Mouse (Mus musculus) gastrocnemius, adult 2 months (tissue): Measurements from ENCODE around the gene Kdm1a. TPM values are rescaled to one million over a fixed set of nuclear protein-coding genes. Genes with fewer than 3 reads are reported as not detected.
A peak's percentile ranks its signal among the peaks of the same experiment; 100 is the strongest.

Experiments used
- DNase-seq: peaks from one replicate; pipeline ENCODE4 v3.0.0; 2022
- H3K27ac ChIP-seq: fragments of 200-600 bp; 2 replicates; pipeline ENCODE4 v1.8.1; 2022; ENCODE audit warnings: mild to moderate bottlenecking
- H3K4me3 ChIP-seq: fragments of 200-600 bp; 2 replicates; pipeline ENCODE4 v1.8.1; 2022; ENCODE audit warnings: mild to moderate bottlenecking, moderate library complexity
- CTCF ChIP-seq: fragments of 200-600 bp; IDR thresholded peaks from 2 replicates; pipeline ENCODE4 v1.8.1; 2022; ENCODE audit warnings: antibody characterized with exemption, mild to moderate bottlenecking, moderate library complexity
- intact Hi-C: fragments of 180-260 bp; cut with DNase I; formaldehyde crosslinking; loops from one replicate; pipeline ENCODE4 v1.15.1; 2025
- total RNA-seq, 2 experiments: library from RNA; stranded (reverse); gene quantifications; 2 replicates each; pipeline ENCODE4 v1.2.3; 2021

The Kdm1a gene
- total RNA-seq, 2 experiments from 2014 or later: 18.2 to 20.0 TPM

DNA sequence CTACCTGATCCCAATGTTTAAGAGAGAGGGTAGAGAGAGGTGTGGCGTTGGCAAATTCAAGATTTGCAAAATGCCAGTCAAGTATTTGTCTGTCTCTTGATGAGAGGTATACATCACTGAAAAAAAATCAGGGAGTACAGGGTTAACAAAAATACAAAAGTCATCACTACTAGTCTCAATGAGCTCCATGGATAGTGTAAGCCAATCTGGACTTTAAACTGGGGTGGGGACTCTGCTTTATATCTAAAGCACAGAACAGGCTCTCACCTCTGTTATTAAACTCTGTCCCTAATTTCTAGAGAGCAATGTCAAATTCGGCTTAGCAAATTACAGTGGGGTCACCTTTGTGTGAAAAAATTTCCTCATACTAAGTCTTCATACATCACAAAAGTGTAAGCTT, 44.9 kb downstream of the Kdm1a start:
- intact Hi-C loops: no loop called here
- TF ChIP-seq CTCF: no peak
- no peak for DNase-seq
- no peak overlapping the region for H3K4me3 ChIP-seq
- no peak overlapping the region for H3K27ac ChIP-seq

DNA sequence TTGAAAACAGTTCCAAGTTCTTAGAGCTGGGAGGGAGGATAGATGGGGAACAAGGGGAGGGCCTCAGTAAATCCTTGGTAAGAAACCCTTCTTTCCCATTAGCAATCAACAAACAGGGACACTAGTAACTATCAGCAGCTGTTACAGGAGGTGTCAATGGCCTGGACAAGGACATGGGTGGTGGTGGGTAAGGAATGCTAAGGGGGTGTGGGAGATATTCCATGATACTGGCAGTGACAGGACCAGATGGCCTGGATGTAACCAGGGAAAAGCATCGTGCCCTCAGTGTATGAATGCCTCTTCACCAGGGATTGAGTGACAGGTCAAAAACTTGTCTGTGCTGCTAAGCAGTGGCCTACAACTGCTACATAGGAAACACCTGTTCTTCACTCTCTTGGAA, 49.4 kb downstream of the Kdm1a start:
- TF ChIP-seq CTCF: no peak
- no peak overlapping the region for H3K4me3 ChIP-seq
- DNase-seq: no peak
- no peak overlapping the region for H3K27ac ChIP-seq
- intact Hi-C loops: no loop called here

- no peak for DNase-seq
- no peak overlapping the region for H3K27ac ChIP-seq
- H3K4me3 ChIP-seq: no peak overlapping the region
- intact Hi-C loops: no loop called here
- TF ChIP-seq CTCF: no peak
Measured at GRCm38 (mm10) chr4:136548381-136548801, 54.1 kb downstream of the Kdm1a start.

DNA sequence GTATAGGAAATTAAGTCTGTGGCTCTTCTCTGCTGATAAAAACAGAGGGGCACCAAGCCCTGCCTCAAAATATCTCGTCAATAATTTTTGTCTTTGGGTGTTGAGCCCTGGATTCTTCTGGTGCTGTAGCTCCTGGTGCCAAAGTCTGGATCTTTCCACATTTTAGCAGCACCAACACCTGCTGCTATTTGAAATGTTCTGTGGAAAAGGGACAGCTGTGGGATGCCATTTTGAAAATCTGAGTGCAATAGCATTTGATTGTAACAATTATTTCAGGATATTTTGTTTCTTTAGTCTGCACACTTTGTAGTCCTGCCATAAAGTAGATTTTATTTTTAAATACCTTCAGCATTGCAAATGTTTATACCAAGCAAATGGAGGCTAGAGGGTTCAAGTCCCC, 54.8 kb downstream of the Kdm1a start:
- no peak overlapping the region for H3K4me3 ChIP-seq
- intact Hi-C loops: no loop called here
- no peak overlapping the region for H3K27ac ChIP-seq
- no peak for TF ChIP-seq CTCF
- DNase-seq: no peak

DNA sequence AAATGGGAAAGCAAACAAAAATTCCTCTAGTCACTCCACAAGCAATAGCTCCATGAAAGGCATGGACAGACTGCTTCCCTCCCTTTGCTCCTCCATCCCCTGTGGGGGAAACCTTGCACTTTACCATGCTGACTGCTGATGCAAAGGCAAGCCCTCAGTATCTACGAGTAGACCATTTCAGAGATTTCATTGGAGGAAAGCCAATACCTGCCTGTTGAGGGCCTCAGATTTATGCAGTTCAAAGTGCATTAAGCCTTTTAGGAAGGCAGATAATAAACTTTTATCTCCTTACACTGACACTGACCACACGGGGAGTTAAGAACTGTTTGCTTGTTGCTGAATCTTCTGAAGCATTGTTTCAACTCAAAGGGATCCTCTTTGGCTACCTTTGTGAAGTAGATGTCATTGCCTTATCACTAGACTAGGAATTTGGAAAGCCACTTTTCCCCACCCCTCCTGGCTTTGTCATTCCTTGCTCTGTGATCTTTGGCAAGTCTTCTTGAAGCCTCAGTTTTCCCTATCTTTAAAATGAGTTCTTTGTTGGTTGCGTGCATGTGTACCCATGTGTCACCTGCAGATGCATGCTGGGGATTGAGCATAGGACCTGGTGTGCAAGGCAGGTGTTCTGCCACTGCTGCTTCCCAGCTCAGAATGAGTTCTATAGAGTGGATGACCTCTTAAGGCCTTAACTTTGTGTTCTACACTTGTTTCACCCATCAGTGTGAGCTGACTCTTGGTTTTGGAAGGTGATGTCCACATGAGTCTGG, 56.1 kb downstream of the Kdm1a start:
- DNase-seq: no peak
- H3K27ac ChIP-seq: no peak overlapping the region
- H3K4me3 ChIP-seq: no peak overlapping the region
- intact Hi-C loops: no loop called here
- no peak for TF ChIP-seq CTCF

DNA sequence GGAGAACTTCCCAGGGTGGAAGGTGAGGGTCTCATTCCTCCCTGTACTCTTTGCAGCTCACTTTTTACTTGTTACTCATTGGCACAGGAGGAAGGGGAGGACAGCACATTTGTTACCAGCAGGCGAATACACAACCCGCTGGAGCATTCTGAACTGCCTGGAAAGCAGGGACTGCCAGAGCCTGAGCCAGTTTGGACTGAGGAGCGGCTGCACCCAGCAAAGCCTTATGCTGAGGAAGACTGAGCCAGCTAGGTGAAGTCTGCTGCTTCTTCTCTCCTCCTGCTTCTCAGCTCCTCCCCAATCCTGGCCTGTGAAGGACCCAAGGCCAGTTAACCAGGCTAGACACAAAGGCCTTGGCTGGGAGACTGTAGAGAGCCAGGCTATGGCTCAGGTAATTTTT, 57.4 kb downstream of the Kdm1a start:
- intact Hi-C loops: no loop called here
- Histone ChIP-seq H3K27ac (no peak overlapping the region), H3K4me3 (no peak overlapping the region)
- TF ChIP-seq CTCF: no peak
- no peak for DNase-seq

DNA sequence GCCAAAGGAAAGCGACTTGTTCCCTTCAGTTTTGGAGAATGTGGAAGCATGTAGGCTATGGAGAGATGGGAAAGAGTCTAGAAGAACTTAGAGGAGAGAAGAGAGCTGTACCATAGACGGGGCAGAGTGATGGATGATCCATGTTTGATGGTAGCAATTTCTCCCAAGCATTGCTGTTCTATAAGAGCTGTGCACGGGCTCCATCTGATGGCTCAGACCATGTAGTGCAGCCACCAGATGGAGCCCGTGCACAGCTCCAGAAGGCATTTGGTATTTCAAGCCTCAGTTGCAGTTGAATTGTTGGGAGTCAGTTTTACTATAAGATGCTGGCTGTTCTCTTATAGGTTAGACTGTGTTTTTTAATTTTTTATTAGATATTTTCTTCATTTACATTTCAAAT, 76.1 kb downstream of the Kdm1a start:
- peak; percentile 73 for DNase-seq
- Histone ChIP-seq H3K27ac (no peak overlapping the region), H3K4me3 (no peak overlapping the region)
- intact Hi-C loops: loop anchor here (1.0 to 2.0 kb wide), 2 partner anchors 72 to 94 kb away; no protein-coding TSS in a partner anchor
- TF ChIP-seq CTCF: peak; percentile 75

- intact Hi-C loops: no loop called here
- TF ChIP-seq CTCF: no peak
- Histone ChIP-seq H3K27ac (no peak overlapping the region), H3K4me3 (no peak overlapping the region)
- DNase-seq: no peak
Measured at GRCm38 (mm10) chr4:136524309-136524708, 78.2 kb downstream of the Kdm1a start.

- no peak overlapping the region for H3K27ac ChIP-seq
- DNase-seq: no peak
- intact Hi-C loops: no loop called here
- H3K4me3 ChIP-seq: no peak overlapping the region
- TF ChIP-seq CTCF: no peak
Measured at GRCm38 (mm10) chr4:136521898-136522297, 80.6 kb downstream of the Kdm1a start.

- no peak for TF ChIP-seq CTCF
- DNase-seq: no peak
- no peak overlapping the region for H3K4me3 ChIP-seq
- no peak overlapping the region for H3K27ac ChIP-seq
- intact Hi-C loops: no loop called here
Measured at GRCm38 (mm10) chr4:136519866-136520265, 82.7 kb downstream of the Kdm1a start.

DNA sequence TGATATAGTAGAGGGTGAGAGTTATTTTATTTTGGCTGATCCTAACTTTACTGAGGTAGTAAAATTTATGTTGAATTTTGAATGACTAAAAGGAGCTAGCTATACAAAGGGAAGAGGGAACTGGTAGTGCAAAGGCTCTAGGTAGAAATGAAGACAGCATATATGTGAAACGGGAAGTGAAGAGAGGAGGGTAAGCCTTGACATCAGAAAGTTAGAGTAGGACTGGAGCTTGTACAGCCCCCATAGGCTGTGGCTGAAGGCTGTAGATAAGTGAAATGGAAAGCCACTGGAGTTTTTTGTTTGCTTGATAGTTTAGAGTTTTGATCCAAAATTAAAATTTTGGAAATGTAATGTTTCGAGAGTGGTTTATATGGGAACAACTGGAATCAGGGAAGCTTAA, 83.9 kb downstream of the Kdm1a start:
- intact Hi-C loops: no loop called here
- Histone ChIP-seq H3K27ac (no peak overlapping the region), H3K4me3 (no peak overlapping the region)
- TF ChIP-seq CTCF: no peak
- DNase-seq: no peak

DNA sequence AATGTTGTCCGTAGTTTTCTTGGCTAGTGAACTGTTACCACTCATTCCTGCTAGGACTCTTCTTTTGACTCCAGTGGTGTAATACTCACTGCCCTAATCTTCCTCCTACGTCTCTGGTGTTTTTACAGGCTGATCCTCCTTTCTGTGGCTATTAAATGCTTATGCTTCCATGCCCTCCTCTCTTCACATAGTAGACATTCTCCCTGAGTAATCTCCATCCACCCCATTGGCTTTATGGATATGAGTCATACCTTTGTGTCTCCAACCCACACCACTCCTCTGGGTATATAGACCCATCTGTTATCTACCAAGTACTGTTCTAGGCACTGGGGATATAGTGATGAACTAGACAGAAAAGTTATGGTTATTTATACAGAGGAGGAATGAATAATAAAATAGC, 84.4 kb downstream of the Kdm1a start:
- DNase-seq: no peak
- no peak overlapping the region for H3K27ac ChIP-seq
- TF ChIP-seq CTCF: no peak
- no peak overlapping the region for H3K4me3 ChIP-seq
- intact Hi-C loops: no loop called here

GRCm38 (mm10) chr4:136512905-136513304, 89.6 kb downstream of the Kdm1a start:
- Histone ChIP-seq H3K27ac (0 out of 2 replicates have a peak overlapping the region, but pooled peaks have one; percentile 16), H3K4me3 (no peak overlapping the region)
- peak; percentile 46 for DNase-seq
- intact Hi-C loops: loop anchor here (5.0 kb wide), 1 partner anchor 41 kb away; no protein-coding TSS in a partner anchor
- no peak for TF ChIP-seq CTCF

DNA sequence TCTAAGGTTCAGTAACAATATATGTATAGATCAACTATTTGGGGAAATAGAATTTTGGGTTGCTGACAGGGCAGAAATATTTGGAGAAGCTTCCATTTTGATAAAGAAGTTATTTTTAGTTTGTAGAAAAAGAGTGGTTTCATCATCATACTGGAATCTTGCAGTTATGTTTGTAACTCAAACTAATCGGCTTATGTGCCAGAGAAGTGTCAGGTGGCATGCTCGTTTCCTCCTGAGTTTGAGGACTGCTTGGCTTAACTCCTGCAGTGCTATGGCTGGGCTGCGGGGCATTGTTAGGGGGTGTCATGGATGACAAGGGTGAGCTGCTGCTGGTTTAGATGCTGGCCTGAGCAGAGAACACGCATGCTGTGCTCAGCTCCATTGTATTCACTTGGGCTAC, 90.8 kb downstream of the Kdm1a start:
- no peak overlapping the region for H3K4me3 ChIP-seq
- DNase-seq: no peak
- no peak for TF ChIP-seq CTCF
- no peak overlapping the region for H3K27ac ChIP-seq
- intact Hi-C loops: loop anchor here (5.0 kb wide), 1 partner anchor 39 kb away; no protein-coding TSS in a partner anchor
